Mouse (Mus musculus): Measurements from ENCODE around the gene Mipep.

DNA sequence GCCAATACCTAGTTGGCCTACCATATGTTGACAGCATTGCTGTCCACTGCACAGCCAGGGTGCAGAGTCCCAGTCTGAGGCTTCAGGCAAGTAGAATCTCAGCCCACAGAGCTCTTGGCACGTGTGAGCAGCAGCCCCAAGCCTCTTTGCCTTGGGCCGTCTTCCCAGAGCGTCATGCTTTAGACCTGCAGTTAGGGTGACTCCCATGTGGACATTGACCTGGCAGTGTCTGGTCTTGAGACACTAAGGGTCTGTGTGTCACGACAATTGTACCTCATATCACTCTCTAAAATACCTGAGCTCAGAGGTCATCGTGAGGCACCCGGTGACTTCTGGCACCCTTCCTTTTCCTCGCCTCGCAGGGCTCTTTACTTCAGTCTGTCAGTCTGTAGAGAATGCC, 25.3 kb upstream of the Mipep start:
- TF ChIP-seq CTCF (IDR thresholded peaks at IDR 0.05; ENCODE audit: low read depth) = no peak
- no peak for TF ChIP-seq EP300 (IDR thresholded peaks at IDR 0.05; ENCODE audit: low read depth)
